Mouse (Mus musculus) intestine, embryonic 16.5 days (tissue): ENCODE data around the gene Ikbke. TPM values are rescaled to one million over a fixed set of nuclear protein-coding genes. Genes with fewer than 3 reads are reported as not detected.
"Not testable (repeated sequence)": the region's sequence is repeated elsewhere in the genome, so short reads cannot be mapped to it uniquely, and the experiment has no call there.

Source experiments
- ATAC-seq: fragments of 200-750 bp; cut with Nextera tagmentation; 2 replicates; pipeline ENCODE4 v1.8.0; 2017; ENCODE audit warnings: moderate TSS enrichment, moderate library complexity
- H3K27ac ChIP-seq: fragments of 300-500 bp; sonication (generic); 2 replicates; pipeline ENCODE4 v1.5.1; 2014; ENCODE audit warnings: mild to moderate bottlenecking, low read length
- H3K27me3 ChIP-seq: fragments of 300-500 bp; sonication (generic); replicated peaks from 2 replicates; pipeline ENCODE4 v1.6.1; 2014; ENCODE audit warnings: low read length, control low read depth, mixed read lengths; ENCODE audit not compliant: control insufficient read depth, insufficient read depth
- H3K36me3 ChIP-seq: fragments of 300-500 bp; sonication (generic); 2 replicates; pipeline ENCODE4 v1.6.1; 2014; ENCODE audit warnings: low read length, control low read depth; ENCODE audit not compliant: control insufficient read depth, insufficient read depth
- H3K4me1 ChIP-seq: fragments of 300-500 bp; sonication (generic); 2 replicates; pipeline ENCODE4 v1.6.1; 2014; ENCODE audit warnings: low read length, control low read depth, mixed read lengths; ENCODE audit not compliant: control insufficient read depth, insufficient read depth
- H3K4me2 ChIP-seq: fragments of 300-500 bp; sonication (generic); 2 replicates; pipeline ENCODE4 v1.6.1; 2014; ENCODE audit warnings: low read depth, low read length, control low read depth
- H3K4me3 ChIP-seq: fragments of 300-500 bp; sonication (generic); 2 replicates; pipeline ENCODE4 v1.5.1; 2014; ENCODE audit warnings: mild to moderate bottlenecking, low read length
- H3K9ac ChIP-seq: fragments of 300-500 bp; sonication (generic); 2 replicates; pipeline ENCODE4 v1.6.1; 2014; ENCODE audit warnings: low read depth, low read length
- H3K9me3 ChIP-seq: fragments of 300-500 bp; sonication (generic); 2 replicates; pipeline ENCODE4 v1.6.1; 2016; ENCODE audit warnings: low read length, control low read depth; ENCODE audit not compliant: control insufficient read depth
- WGBS: fragments of 180-500 bp; shearing (Covaris S2); extraction: QIAGEN DNeasy Blood & Tissue Kit; methylation state at CpG from one replicate; pipeline ENCODE4 v1.1.7; 2014; 5-methylcytosine and 5-hydroxymethylcytosine counted together
- polyA plus RNA-seq: library from polyadenylated mRNA; unstranded; fragments of >200 nt; fragmentation: Nextera tagmentation; extraction: Ambion mirVana; gene quantifications from 2 replicates; pipeline ENCODE4 v1.2.1, GENCODE M21; 2015

The Ikbke gene
- 13.0 and 13.8 TPM in 2 replicates for polyA plus RNA-seq

GRCm38 (mm10) chr1:131279456-131279776, at the start of gene Ikbke:
TSS of gene Ikbke (minus strand) at chr1:131279606.
- peak within 1 kb of the TSS; percentile 55 for H3K4me3 ChIP-seq
- peak within 1 kb of the TSS; percentile 70 for H3K9ac ChIP-seq
- peaks cover 33% of the 10 kb centered on the region for H3K4me1 ChIP-seq
- H3K9me3 ChIP-seq: no peaks in the 10 kb centered on the region
- H3K4me2 ChIP-seq: peak within 1 kb of the TSS; percentile 67
- WGBS: 28% methylated on average over 4 of the region's 4 CpGs
- H3K36me3 ChIP-seq: no peaks in the 10 kb centered on the region
- peak within 1 kb of the TSS; percentile 72 for H3K27ac ChIP-seq
- ATAC-seq: peak; percentile 32; the same call in 1 of the 2 replicates
- no peaks in the 10 kb centered on the region for H3K27me3 ChIP-seq

- not testable (repeated sequence) for H3K4me2 ChIP-seq, H3K4me3 ChIP-seq, H3K27me3 ChIP-seq, H3K4me1 ChIP-seq, H3K9me3 ChIP-seq, H3K36me3 ChIP-seq, ATAC-seq, H3K9ac ChIP-seq, H3K27ac ChIP-seq
- WGBS: 96% methylated on average over 1 of the region's 1 CpGs
These were observed 49.7 kb upstream of the Ikbke start for GRCm38 (mm10) chr1:131329093-131329492.

- Histone ChIP-seq H3K4me2 (no peak overlapping the region), H3K27me3 (no peaks in the 10 kb centered on the region), H3K9me3 (no peaks in the 10 kb centered on the region), H3K4me1 (no peaks in the 10 kb centered on the region), H3K36me3 (0 out of 2 replicates have a peak, but pooled peaks cover 2% of the 10 kb centered on the region), H3K27ac (no peak overlapping the region), H3K4me3 (no peak overlapping the region), H3K9ac (no peak overlapping the region)
- ATAC-seq: no peak
- WGBS: 90% methylated on average over 1 of the region's 1 CpGs
These were observed 47.8 kb upstream of the Ikbke start for GRCm38 (mm10) chr1:131327167-131327566.

- 86% methylated on average over 3 of the region's 3 CpGs for WGBS
- 0 out of 2 replicates have a peak, but pooled peaks cover 2% of the 10 kb centered on the region for H3K36me3 ChIP-seq
- H3K27me3 ChIP-seq: no peaks in the 10 kb centered on the region
- H3K27ac ChIP-seq: no peak overlapping the region
- ATAC-seq: no peak
- H3K4me2 ChIP-seq: no peak overlapping the region
- no peaks in the 10 kb centered on the region for H3K4me1 ChIP-seq
- H3K4me3 ChIP-seq: no peak overlapping the region
- H3K9ac ChIP-seq: no peak overlapping the region
- H3K9me3 ChIP-seq: no peaks in the 10 kb centered on the region
These were observed 45.5 kb upstream of the Ikbke start for GRCm38 (mm10) chr1:131324816-131325463.

- no peak overlapping the region for H3K27ac ChIP-seq
- peaks cover 4% of the 10 kb centered on the region for H3K36me3 ChIP-seq
- no peak for ATAC-seq
- H3K27me3 ChIP-seq: no peaks in the 10 kb centered on the region
- no peak overlapping the region for H3K4me2 ChIP-seq
- H3K4me1 ChIP-seq: no peaks in the 10 kb centered on the region
- H3K4me3 ChIP-seq: no peak overlapping the region
- 84% methylated on average over 3 of the region's 3 CpGs for WGBS
- no peaks in the 10 kb centered on the region for H3K9me3 ChIP-seq
- no peak overlapping the region for H3K9ac ChIP-seq
These were observed 40.4 kb upstream of the Ikbke start for GRCm38 (mm10) chr1:131319598-131320330.

GRCm38 (mm10) chr1:131318397-131318796, 39.0 kb upstream of the Ikbke start:
- Histone ChIP-seq H3K9ac (no peak overlapping the region), H3K4me2 (no peak overlapping the region), H3K4me1 (no peaks in the 10 kb centered on the region), H3K27me3 (no peaks in the 10 kb centered on the region), H3K4me3 (no peak overlapping the region), H3K36me3 (peaks cover 4% of the 10 kb centered on the region), H3K9me3 (no peaks in the 10 kb centered on the region), H3K27ac (no peak overlapping the region)
- no peak for ATAC-seq
- WGBS: 81% methylated on average over 2 of the region's 2 CpGs

- no peak overlapping the region for H3K9ac ChIP-seq
- H3K9me3 ChIP-seq: no peaks in the 10 kb centered on the region
- WGBS: 83% methylated on average over 5 of the region's 5 CpGs
- no peak overlapping the region for H3K4me2 ChIP-seq
- H3K4me1 ChIP-seq: no peaks in the 10 kb centered on the region
- H3K27me3 ChIP-seq: no peaks in the 10 kb centered on the region
- H3K27ac ChIP-seq: no peak overlapping the region
- peaks cover 4% of the 10 kb centered on the region for H3K36me3 ChIP-seq
- no peak overlapping the region for H3K4me3 ChIP-seq
- ATAC-seq: no peak
These were observed 38.2 kb upstream of the Ikbke start for GRCm38 (mm10) chr1:131317625-131318024.

- Histone ChIP-seq H3K9me3 (no peaks in the 10 kb centered on the region), H3K27ac (no peak overlapping the region), H3K27me3 (no peaks in the 10 kb centered on the region), H3K9ac (no peak overlapping the region), H3K4me1 (no peaks in the 10 kb centered on the region), H3K4me3 (no peak overlapping the region), H3K4me2 (no peak overlapping the region), H3K36me3 (no peaks in the 10 kb centered on the region; the same call in 1 of the 2 replicates)
- no peak for ATAC-seq
- 90% methylated on average over 3 of the region's 3 CpGs for WGBS
These were observed 31.9 kb upstream of the Ikbke start for GRCm38 (mm10) chr1:131311284-131311683.

GRCm38 (mm10) chr1:131310237-131310818, 30.9 kb upstream of the Ikbke start:
- Histone ChIP-seq H3K27me3 (no peaks in the 10 kb centered on the region), H3K9me3 (no peaks in the 10 kb centered on the region), H3K4me2 (no peak overlapping the region), H3K4me3 (no peak overlapping the region), H3K4me1 (no peaks in the 10 kb centered on the region), H3K9ac (no peak overlapping the region), H3K36me3 (no peaks in the 10 kb centered on the region), H3K27ac (no peak overlapping the region)
- WGBS: 90% methylated on average over 5 of the region's 5 CpGs
- ATAC-seq: no peak
